Mouse (Mus musculus) effector memory CD4-positive, alpha-beta T cell, adult 7 months (primary cell): ENCODE results near the gene Scnn1g. TPM values are rescaled to one million over a fixed set of nuclear protein-coding genes. Genes with fewer than 3 reads are reported as not detected.

ENCODE experiments used
- polyA plus RNA-seq: library from polyadenylated mRNA; unstranded; fragments of 100-300 nt; shearing (Covaris generic); gene quantifications from one replicate; pipeline ENCODE4 v1.2.1, GENCODE M21; 2017

The Scnn1g gene
- polyA plus RNA-seq, result not detected

DNA sequence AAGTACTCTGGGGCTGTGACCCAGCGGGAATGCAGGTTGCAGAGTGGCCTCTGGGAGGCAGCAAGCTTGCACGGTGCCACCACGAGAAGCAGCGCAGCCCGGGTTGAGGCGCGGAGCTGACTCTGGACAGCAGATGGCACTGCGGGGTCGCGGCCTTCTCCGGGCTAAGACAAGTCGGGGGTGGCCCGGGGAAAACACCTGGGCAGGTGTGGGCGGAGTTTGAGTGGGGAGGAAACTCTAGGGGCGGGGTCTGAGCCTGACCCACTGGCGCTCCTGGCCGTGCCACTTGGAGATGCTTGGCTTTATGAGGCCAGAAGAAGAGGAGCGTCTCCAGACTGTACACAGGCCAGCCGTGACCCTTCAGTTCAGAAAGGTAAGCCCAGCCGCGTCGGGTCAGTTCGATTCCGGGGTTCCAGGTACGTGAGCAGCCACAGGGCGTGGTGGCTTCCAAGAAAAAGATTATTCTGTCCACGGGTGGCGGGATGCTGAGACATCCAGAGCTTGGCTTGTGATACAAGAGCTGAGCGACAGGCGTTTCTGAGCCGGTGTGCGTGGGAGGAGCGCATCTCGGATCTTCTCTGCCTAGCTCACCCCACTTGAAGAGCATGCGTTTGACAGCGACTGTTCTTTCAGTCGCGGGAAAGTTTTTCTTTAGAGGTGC lies at the start of gene Scnn1g:
Scnn1g (plus strand) TSS at position 309 of the 661 bp plus-strand sequence.

DNA sequence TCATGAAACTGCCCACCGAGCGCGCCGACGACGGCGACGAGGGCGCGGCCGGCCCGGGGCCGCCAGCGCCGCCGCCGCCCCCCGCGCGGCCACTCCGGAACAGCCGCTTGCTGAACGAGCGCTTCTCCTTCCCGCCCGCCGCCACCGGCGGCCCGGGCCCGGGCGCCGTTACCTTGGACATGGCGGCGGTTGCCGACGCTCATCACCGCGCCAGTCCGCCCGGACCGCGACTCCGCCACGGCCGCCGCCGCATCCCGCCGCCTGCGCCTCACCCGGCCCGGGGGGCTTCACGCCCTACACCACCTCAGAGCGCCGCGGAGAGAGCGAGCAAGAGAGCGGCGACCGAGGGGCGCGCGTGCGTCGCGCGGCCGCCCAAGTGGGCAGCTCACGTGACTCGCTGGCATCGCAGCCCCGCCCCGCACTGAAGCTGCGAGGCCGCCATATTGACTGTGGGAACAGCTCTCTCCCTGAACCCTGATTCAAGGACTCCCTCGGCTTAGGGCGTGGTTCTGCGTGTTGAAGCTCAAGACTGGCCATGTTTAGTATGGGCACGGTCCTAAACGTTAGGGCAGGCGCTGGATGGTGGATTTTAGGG lies 27.1 kb upstream of the Scnn1g start, which contains the start of gene Usp31:
Usp31 (minus strand) TSS at position 181 of the 595 bp plus-strand sequence.

Other genes with a start within 250 kb of the Scnn1g start
- 8.5 TPM for gene Usp31, start 27.2 kb upstream of the Scnn1g start, polyA plus RNA-seq
- gene Scnn1b, start 130.6 kb downstream of the Scnn1g start, polyA plus RNA-seq, result not detected
- 11.3 TPM for gene Cog7, start 247.2 kb downstream of the Scnn1g start, polyA plus RNA-seq